Mouse (Mus musculus) ES-Bruce4 (cell line): ENCODE measurements at regions not wholly inside any gene's neighbourhood (a gene's known extent, or its start where the extent isn't known, plus 50 kb on each side); places are given as distances from the start of the nearest gene placed in this dataset.

Source experiments
- CTCF ChIP-seq: IDR thresholded peaks from one replicate; pipeline ENCODE4 v1.8.1; 2011; ENCODE audit warnings: low read depth, low read length
- EP300 ChIP-seq: IDR thresholded peaks from 2 replicates; pipeline ENCODE4 v1.6.1; 2011; ENCODE audit warnings: low read depth, low read length; ENCODE audit not compliant: insufficient read depth
- POLR2A ChIP-seq: IDR thresholded peaks from one replicate; pipeline ENCODE4 v1.8.1; 2011; ENCODE audit warnings: low read length; ENCODE audit not compliant: insufficient read depth

GRCm38 (mm10) chr1:73389976-73390375, 374.3 kb upstream of the Tnp1 start:
- TF ChIP-seq POLR2A (no peak), CTCF (no peak), EP300 (no peak)
